Mouse (Mus musculus) heart, embryonic 11.5 days (tissue): ENCODE results near the gene Hist1h2bh. TPM values are rescaled to one million over a fixed set of nuclear protein-coding genes. Genes with fewer than 3 reads are reported as not detected.
"Not testable (repeated sequence)": the region's sequence is repeated elsewhere in the genome, so short reads cannot be mapped to it uniquely, and the experiment has no call there.

Source experiments
- ATAC-seq: fragments of 200-750 bp; cut with Nextera tagmentation; replicated peaks from 2 replicates; pipeline ENCODE4 v1.8.0; 2017; ENCODE audit warnings: moderate library complexity; ENCODE audit not compliant: insufficient number of reproducible peaks, low FRiP score, low TSS enrichment
- H3K27ac ChIP-seq: fragments of 300-500 bp; sonication (generic); 2 replicates; pipeline ENCODE4 v1.5.1; 2014; ENCODE audit warnings: mild to moderate bottlenecking, low read depth, low read length
- H3K27me3 ChIP-seq: fragments of 300-500 bp; sonication (generic); 2 replicates; pipeline ENCODE4 v1.6.1; 2014; ENCODE audit warnings: mild to moderate bottlenecking, low read length, mixed read lengths; ENCODE audit not compliant: control insufficient read depth, insufficient read depth
- H3K36me3 ChIP-seq: fragments of 300-500 bp; sonication (generic); 2 replicates; pipeline ENCODE4 v1.6.1; 2014; ENCODE audit warnings: mild to moderate bottlenecking, low read length, moderate library complexity, mixed read lengths; ENCODE audit not compliant: control insufficient read depth, insufficient read depth
- H3K4me1 ChIP-seq: fragments of 300-500 bp; sonication (generic); 2 replicates; pipeline ENCODE4 v1.6.1; 2014; ENCODE audit warnings: low read length; ENCODE audit not compliant: control insufficient read depth, insufficient read depth
- H3K4me2 ChIP-seq: fragments of 300-500 bp; sonication (generic); 2 replicates; pipeline ENCODE4 v1.6.1; 2014; ENCODE audit warnings: mild to moderate bottlenecking, moderate library complexity
- H3K4me3 ChIP-seq: fragments of 300-500 bp; sonication (generic); 2 replicates; pipeline ENCODE4 v1.5.1; 2014; ENCODE audit warnings: low read depth, low read length
- H3K9ac ChIP-seq: fragments of 300-500 bp; sonication (generic); 2 replicates; pipeline ENCODE4 v1.6.1; 2014; ENCODE audit warnings: mild to moderate bottlenecking, low read depth, low read length, moderate library complexity
- H3K9me3 ChIP-seq: fragments of 300-500 bp; sonication (generic); replicated peaks from 2 replicates; pipeline ENCODE4 v1.6.1; 2016; ENCODE audit warnings: low read length; ENCODE audit not compliant: control insufficient read depth
- WGBS: fragments of 180-500 bp; shearing (Covaris S2); extraction: QIAGEN DNeasy Blood & Tissue Kit; methylation state at CpG from one replicate; pipeline ENCODE4 v1.1.7; 2014; ENCODE audit not compliant: insufficient replicate concordance; 5-methylcytosine and 5-hydroxymethylcytosine counted together
- polyA plus RNA-seq: library from polyadenylated mRNA; unstranded; fragments of >200 nt; fragmentation: Nextera tagmentation; extraction: Ambion mirVana; gene quantifications from 2 replicates; pipeline ENCODE4 v1.2.1, GENCODE M21; 2014

Gene Hist1h2bh
- polyA plus RNA-seq, 1 experiment from 2014 or later = 0.43 TPM

DNA sequence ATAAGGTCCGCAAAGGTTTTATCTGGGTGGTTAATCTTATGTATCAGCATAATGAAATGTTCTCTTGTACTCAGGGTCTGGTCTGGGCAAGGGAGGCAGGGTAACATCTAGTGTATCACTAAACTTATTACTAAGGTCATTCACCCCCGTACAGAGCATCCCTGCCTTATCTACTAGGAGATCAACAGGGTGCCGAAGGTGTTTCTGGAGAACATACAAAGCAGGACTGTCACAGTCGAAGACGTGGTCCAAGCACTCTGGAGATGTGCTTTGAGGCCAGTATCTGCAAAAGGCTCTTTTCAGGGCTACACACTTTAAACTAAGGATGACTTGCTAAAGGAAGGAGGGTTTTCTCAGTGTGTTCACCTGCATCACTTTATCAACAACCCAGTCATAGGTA, 3.5 kb upstream of the Hist1h2bh start:
- no peaks in the 10 kb centered on the region for H3K36me3 ChIP-seq
- 62% methylated on average over 5 of the region's 5 CpGs for WGBS
- ATAC-seq = no peak
- H3K9ac ChIP-seq = no peak overlapping the region
- no peaks in the 10 kb centered on the region for H3K27me3 ChIP-seq
- no peak overlapping the region for H3K4me2 ChIP-seq
- no peaks in the 10 kb centered on the region for H3K9me3 ChIP-seq
- no peak overlapping the region for H3K4me3 ChIP-seq
- no peaks in the 10 kb centered on the region for H3K4me1 ChIP-seq
- no peak overlapping the region for H3K27ac ChIP-seq

DNA sequence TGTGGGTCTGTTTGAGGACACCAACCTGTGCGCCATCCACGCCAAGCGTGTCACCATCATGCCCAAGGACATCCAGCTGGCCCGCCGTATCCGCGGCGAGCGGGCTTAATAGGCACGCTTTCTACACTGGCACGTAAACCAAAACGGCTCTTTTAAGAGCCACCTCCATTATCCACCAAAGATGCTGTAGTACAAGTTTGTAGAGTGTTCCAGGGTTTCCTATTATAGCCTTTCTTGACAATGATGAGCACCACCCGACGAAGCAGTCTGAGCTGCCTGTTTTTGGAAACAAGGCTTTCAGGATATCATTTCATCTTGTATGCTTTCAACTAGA, 1.6 kb upstream of the Hist1h2bh start:
- not testable (repeated sequence) for ATAC-seq, H3K4me1 ChIP-seq, H3K27me3 ChIP-seq, H3K36me3 ChIP-seq, H3K9ac ChIP-seq, H3K9me3 ChIP-seq
- Histone ChIP-seq H3K4me3 (peak overlapping the region; percentile 51), H3K4me2 (peak overlapping the region; percentile 80), H3K27ac (peak overlapping the region; percentile 57; the same call in 1 of the 2 replicates)
- WGBS = 0% methylated on average over 11 of the region's 14 CpGs

DNA sequence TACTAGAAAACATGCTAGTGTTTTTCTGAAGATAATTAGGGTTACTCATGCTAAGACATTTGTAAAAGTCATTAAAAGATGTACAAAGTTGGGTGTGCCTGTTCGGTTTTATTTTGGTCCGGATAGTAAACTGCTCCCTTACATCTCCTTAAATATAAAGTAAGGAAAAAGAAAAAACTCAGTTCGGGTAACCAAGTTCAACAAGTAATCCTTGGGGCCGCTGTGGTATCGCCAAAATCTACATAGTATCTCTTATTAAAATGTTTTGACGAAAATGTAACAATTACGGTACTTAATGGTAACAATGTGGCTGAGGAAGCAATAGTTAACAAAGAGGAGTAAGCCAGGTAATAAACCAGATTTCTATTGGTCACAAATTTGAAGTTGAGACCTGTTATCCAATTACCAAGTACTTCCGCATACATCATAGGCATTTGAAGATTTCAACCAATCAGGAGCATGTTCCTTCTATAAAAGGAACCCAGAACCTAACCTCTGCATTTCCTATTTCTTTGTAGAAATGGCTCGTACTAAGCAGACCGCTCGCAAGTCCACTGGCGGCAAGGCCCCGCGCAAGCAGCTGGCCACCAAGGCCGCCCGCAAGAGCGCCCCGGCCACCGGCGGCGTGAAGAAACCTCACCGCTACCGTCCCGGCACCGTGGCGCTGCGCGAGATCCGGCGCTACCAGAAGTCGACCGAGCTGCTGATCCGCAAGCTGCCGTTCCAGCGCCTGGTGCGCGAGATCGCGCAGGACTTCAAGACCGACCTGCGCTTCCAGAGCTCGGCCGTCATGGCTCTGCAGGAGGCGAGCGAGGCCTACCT, 984 bp upstream of the Hist1h2bh start, which contains the start of gene Hist1h3f:
Hist1h3f (plus strand) TSS at position 88 of the 822 bp plus-strand sequence.
- no peaks in the 10 kb centered on the region for H3K27me3 ChIP-seq
- peak; percentile 95 for ATAC-seq
- peak within 1 kb of the TSS; percentile 80 for H3K4me2 ChIP-seq

DNA sequence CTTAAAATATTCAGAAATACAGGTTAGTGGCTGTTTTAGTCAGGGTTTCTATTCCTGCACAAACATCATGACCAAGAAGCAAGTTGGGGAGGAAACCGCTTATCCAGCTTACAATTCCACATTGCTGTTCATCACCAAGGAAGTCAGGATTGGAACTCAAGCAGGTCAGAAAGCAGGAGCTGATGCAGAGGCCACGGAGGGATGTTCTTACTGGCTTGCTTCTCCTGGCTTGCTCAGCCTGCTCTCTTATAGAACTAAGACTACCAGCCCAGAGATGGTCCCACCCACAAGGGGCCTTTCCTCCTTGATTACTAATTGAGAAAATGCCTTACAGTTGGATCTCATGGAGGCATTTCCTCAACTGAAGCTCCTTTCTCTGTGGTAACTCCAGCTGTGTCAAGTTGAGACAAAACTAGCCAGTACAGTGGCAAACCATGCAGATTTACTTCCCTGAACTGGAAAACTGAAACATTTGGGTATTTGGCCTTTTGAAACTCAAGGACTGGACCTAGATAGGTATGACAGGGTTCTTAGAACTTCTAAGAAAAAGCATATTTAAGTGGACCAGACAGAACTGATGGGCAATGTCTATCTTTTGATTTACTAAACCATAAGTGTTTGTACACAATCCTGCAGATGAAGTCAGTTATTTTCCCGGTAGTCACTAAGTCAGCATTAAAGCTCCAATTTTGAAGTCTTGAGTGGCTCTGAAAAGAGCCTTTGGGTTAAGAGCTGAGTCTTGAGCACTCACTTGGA, 789 bp downstream of the Hist1h2bh start:
- not testable (repeated sequence) for H3K27me3 ChIP-seq, ATAC-seq, H3K9me3 ChIP-seq, H3K4me1 ChIP-seq, H3K36me3 ChIP-seq
- 7% methylated on average over 3 of the region's 3 CpGs for WGBS
- Histone ChIP-seq H3K4me3 (peak overlapping the region; percentile 50), H3K4me2 (peak overlapping the region; percentile 64), H3K27ac (peak overlapping the region; percentile 74), H3K9ac (peak overlapping the region; percentile 64)

More for the DNA sequence above, 984 bp upstream of the Hist1h2bh start, which contains the start of gene Hist1h3f:
- peak within 1 kb of the TSS; percentile 51 for H3K4me3 ChIP-seq
- H3K9me3 ChIP-seq = no peaks in the 10 kb centered on the region
- no peaks in the 10 kb centered on the region for H3K4me1 ChIP-seq
- peak within 1 kb of the TSS; percentile 96 for H3K27ac ChIP-seq
- no peaks in the 10 kb centered on the region for H3K36me3 ChIP-seq
- peak within 1 kb of the TSS; percentile 71 for H3K9ac ChIP-seq
- under 1% methylated on average over 30 of the region's 45 CpGs for WGBS

DNA sequence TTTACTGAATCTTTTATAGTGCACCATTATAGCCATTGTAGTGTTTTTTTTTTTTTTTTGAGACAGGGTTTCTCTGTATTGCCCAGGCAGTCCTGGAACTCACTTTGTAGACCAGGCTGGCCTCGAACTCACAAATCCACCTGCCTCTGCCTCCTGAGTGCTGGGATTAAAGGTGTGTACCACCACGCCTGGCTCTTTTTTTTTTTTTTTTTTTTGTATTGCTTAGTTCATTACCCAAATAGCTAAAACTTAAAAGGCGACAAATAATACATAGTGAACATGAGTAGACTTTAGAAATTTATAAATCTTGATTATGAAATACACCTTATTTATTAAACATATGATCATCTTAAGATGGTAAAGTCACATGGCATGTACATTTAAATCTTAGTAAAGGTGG, 1.7 kb downstream of the Hist1h2bh start:
- 90% methylated on average over 3 of the region's 3 CpGs for WGBS
- Histone ChIP-seq H3K4me3 (no peak overlapping the region), H3K9me3 (no peaks in the 10 kb centered on the region), H3K27ac (no peak overlapping the region), H3K4me1 (0 out of 2 replicates have a peak, but pooled peaks cover under 1% of the 10 kb centered on the region), H3K9ac (no peak overlapping the region), H3K4me2 (no peak overlapping the region), H3K27me3 (no peaks in the 10 kb centered on the region), H3K36me3 (no peaks in the 10 kb centered on the region)
- ATAC-seq = no peak

DNA sequence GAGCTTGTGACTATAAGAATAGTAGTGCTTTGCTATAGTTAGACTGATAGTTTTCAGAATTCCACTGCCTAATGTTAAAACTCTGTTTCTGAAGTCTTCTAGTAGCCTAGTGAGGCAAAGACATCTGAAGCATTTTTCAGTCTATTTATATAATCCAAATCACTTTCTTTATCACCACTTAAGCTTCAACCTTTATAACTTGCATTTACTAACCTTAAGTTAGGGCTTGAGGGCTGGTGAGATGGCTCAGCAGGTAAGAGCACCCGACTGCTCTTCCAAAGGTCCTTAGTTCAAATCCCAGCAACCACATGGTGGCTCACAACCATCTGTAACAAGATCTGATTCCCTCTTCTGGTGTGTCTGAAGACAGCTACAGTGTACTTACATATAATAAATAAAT, 3.4 kb downstream of the Hist1h2bh start:
- H3K4me1 ChIP-seq, H3K27ac ChIP-seq, H3K36me3 ChIP-seq, ATAC-seq, H3K27me3 ChIP-seq, H3K9me3 ChIP-seq, H3K9ac ChIP-seq, H3K4me2 ChIP-seq, H3K4me3 ChIP-seq: not testable (repeated sequence)
- WGBS = 59% methylated on average over 1 of the region's 1 CpGs

DNA sequence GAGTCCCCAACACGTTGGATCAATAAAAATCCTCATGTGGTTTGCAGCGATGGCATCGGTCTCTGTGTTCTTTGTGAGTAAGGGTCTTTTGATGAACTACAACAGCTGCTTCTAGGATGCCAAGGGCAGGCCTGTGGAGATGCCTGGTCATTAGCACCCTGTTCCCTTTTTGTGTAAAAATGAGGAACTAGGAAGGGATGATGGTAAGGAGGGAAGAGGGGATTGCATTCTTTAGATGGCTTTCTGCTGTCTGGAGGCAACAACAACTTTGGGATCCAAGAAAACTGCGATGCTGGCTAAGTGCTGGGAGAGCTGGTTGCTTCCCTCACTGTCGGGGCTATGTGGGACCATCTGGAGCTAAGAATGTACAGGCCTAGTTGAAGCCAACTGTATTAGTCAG, 4.9 kb downstream of the Hist1h2bh start:
- Histone ChIP-seq H3K27me3 (no peaks in the 10 kb centered on the region), H3K9me3 (no peaks in the 10 kb centered on the region), H3K27ac (no peak overlapping the region), H3K4me2 (no peak overlapping the region), H3K36me3 (no peaks in the 10 kb centered on the region), H3K4me1 (0 out of 2 replicates have a peak, but pooled peaks cover 6% of the 10 kb centered on the region), H3K4me3 (no peak overlapping the region), H3K9ac (no peak overlapping the region)
- 80% methylated on average over 5 of the region's 5 CpGs for WGBS
- ATAC-seq = no peak

DNA sequence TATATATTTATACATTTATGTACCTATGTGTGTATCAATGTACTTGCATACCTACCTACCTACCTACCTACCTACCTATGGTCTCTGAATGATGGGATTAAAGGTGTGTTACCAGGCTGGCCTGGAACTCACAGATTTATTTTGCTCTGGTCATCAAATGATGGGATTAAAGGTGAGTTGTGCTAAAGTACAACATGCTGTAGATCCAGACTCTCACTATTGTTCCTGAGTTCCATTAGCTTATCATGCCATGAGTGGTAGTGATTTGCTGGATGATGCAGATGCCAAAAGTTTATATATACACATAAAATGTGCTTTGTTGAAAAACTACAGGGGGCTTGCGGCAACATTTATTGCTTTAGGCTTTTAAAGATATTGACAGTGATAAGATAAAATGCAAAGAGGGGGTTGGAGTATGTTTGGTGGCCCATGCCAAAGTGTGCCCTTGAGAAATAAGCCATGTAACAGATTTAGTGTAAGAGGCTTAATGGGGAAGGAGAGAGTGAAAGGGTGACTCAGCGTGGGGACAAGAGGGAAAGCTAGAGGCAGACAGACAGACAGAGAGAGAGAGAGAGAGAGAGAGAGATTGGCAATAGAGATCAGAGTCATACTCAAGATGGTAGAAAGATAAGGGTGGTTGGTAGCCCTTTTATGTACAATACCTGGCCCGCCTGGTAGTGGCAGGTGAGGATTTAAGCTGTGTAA, 6.0 kb downstream of the Hist1h2bh start:
- H3K36me3 ChIP-seq = no peaks in the 10 kb centered on the region
- no peak overlapping the region for H3K27ac ChIP-seq
- 0 out of 2 replicates have a peak overlapping the region, but pooled peaks have one; percentile 7 for H3K9ac ChIP-seq
- peaks cover 12% of the 10 kb centered on the region for H3K4me1 ChIP-seq
- H3K27me3 ChIP-seq = no peaks in the 10 kb centered on the region
- WGBS = 84% methylated on average over 3 of the region's 3 CpGs
- peak overlapping the region; percentile 30 for H3K4me2 ChIP-seq
- ATAC-seq = no peak
- H3K9me3 ChIP-seq = no peaks in the 10 kb centered on the region
- H3K4me3 ChIP-seq = no peak overlapping the region
